Mouse (Mus musculus) WW6 (cell line): ENCODE measurements at regions not wholly inside any gene's neighbourhood (a gene's known extent, or its start where the extent isn't known, plus 50 kb on each side); places are given as distances from the start of the nearest gene placed in this dataset.
A peak's percentile ranks its signal among the peaks of the same experiment; 100 is the strongest.

Source experiments
- DNase-seq: peaks from one replicate; pipeline ENCODE4 v3.0.0-alpha.2; 2013; ENCODE audit warnings: low read depth, low spot score

DNA sequence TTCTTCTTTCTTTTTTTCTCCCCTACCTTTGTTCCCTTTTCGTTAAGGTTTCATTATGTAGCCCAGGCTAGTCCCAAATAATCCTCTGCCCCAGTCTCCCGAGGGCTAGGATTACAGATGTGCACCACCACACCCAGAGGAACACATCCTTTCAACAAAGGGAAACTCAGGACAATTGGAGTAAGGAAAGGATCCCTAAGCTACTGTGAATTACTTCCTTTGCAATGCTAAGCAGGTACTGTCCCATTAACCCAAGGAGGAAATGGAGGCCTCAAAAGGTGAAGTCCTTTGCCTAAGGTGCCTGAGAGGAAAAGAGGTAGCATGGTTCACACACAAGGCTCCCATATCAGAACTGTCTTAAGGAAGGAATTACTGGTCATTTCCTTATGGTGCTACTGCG is 157.2 kb downstream of the En1 start:
- peak; percentile 16 for DNase-seq

DNA sequence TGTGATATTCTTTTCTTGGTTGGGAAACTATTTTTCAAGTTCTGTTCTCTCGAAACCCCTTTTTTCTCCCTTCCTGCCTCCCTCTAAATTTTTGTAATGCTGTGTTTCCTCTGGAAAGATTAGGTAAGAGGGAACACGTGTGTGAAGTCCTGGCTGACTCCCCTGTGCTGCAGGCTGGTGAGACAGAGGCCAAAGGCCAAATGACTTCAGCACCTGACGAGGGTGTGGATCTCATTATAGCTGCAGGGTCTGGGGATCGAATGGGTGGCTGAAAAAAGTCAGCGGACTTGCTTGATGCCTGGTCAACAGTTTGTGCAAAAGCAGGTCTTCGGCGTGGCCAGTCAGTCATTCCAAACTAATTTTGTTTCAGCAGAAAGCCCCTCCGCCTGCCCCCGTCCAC is 159.1 kb downstream of the En1 start:
- DNase-seq = no peak

DNA sequence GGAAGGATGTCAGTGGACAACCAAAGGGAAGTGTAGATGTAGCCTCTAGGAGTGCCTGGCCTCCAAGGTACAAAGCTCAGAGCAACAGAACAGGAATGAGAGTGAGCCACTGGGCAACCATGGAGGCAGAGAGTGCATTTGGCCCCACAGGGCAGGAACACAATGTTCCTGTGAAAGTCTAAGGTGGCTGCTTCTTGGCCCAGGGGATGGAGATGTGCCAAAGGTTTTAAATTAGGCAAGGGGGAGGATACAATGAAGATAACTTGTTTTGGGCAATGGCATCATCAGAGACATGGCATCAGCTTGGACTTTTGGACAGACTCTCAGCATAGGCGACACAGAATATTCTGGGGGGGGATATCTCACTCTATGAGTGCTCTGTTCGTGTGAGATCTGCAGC is 160.3 kb downstream of the En1 start:
- no peak for DNase-seq

DNA sequence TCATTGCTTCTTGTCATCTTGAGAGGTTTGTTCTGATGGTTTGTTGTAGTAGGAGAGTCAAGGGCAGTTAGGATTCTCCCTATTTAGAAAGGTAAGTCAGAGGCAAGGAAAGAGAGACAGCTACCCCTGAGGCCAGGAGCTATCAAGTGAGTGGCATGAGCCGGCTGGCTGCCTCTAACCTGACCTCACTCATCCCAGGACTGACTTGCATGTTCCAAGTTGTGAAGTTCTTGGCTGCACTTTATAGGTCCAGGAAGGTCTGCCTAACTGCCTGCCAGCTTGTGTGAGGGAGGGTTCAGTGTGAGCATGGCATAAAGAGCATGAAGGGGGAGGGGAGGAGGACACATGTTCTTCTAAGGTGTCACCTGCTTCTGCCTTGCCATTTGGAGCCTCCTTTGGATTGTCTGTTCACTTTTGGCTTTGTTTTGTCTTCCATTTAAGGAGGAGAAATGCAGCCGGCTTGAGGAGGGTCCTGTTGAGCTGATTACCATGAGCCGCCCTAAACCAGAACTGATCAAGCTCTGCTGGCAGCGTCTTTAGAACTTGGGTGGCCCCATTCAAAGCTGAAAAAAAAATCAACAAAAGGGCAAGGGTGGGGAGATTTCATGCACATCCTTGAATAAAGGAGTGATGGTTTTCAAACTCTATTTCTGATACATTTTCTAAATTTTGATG is 160.8 kb downstream of the En1 start:
- DNase-seq = no peak

DNA sequence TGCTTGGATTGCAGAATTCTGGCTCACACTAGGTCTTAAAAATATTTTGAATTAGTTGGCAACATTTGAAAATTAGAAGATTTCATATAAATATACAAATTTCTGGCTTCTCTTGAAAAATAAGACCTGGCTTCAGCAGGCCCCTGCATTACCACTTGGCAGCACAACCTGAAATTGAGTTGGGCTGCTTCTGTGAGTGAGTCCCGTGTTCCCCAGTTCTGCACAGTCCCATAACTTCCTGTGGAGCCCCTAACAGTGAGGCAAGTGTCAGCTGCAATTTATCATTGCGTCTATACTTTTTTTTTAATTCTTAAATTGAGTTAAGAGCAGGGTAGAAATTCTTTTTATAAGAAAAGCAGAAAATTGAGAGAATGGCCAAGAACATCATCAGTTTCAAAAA is 164.8 kb downstream of the En1 start:
- no peak for DNase-seq

DNA sequence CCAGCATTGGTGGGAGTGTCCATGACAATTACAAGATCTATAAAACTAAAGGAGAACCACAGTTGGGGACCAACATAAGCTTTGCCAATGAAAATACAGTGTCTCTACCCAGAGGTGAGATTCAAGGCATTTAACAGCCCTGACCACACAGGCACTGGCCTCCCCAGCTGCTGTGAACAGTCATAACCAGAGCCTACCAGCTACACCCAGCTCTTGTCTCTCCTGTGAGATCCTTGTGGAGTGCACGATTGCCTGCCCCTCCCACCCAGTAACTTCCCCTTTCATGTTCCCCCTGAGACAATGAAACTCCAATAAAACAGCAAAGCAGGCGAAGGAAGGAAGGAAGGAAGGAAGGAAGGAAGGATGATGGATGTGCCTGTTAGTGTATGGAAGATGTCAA is 169.1 kb downstream of the En1 start:
- no peak for DNase-seq

DNA sequence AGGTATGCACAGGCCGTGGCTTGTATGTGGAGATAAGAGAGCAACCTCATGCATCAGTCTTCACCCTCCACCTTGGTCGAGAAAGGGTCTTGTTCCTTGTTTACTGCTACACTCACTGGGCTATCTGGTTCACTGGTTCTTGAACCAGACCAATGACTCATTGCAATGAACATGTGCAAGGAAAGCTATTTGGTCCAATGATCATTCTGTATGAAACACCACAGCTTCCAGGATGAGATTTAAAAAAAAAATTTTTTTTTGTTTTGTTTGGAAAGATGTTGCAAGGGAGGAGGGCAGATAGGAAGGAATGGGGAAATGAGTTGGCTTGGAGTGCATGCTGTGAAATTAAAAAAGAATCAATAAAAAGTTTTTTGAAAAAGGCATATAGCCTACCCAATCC is 174.7 kb downstream of the En1 start:
- DNase-seq = no peak

DNA sequence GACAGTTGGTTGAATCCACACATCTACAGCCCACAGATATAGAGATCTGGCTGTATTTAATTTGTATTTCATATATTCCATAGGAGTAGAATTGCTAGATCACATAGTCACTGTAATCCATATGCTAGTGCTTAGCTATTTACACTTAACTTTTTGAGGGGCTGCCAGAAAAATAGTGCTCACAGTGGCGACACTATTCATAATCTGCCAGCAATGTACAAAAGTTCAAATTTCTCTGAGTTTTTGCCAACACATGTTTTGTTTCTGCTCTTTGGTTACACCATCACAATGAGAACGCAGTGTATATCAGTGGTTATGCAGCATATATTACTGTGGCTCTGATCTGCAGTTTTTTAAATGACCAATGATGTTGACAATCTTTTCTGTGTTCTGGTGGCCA is 175.2 kb downstream of the En1 start:
- DNase-seq = no peak

DNA sequence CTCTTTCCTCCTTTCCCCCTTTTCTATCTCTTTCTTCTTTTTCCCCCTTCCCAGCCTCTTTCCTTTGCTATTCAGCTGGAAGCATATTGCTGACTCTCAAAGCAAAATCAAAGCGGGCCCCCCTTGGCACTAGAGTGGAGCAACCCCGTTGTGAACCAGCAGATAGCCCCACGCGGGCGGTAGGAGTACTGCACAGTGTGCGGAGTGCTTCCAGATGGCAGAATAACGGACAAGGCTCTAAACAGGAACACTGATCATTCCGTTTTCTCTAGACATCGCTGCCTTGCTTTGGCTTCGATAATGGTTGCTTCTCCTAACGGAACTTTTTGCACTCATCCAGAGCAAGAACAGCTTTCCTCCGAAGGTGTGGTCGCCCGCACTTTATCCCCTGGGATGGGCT is 193.0 kb downstream of the En1 start:
- DNase-seq = peak; percentile 11

DNA sequence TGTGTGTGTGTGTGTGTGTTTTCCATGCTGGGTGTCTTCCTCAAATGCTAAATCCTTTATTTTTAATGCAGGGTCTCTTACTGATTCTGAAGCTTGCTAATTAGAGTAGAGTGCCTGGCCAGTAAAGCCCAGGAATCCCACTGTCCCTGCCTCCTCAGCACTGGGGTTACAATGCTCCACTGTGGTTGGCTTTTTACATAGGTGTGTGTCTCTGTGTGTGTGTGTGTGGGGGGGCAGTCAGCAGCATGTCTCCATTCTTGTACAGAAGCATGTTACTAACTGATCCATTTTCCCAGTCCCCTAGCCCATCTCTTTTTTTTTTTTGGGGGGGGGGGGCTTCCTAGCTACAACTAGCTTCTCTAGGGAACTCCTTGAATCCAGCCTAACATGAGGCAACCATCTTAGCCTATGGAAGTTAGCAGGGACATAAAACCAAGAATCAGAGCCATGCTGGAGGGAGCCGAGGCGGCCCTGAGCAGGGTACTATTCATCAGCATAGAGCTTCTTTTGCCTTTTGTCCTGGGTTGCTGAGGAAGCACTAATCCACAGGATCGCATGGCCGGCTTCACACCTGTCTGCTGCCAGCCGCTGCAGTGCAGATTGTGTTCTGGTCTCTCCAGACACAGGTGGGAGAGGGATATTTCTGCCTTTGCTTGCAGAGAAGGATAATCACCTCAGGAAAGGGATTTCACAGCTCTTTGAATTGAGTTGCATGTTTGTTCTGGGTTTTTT is 199.2 kb downstream of the En1 start:
- DNase-seq = no peak

DNA sequence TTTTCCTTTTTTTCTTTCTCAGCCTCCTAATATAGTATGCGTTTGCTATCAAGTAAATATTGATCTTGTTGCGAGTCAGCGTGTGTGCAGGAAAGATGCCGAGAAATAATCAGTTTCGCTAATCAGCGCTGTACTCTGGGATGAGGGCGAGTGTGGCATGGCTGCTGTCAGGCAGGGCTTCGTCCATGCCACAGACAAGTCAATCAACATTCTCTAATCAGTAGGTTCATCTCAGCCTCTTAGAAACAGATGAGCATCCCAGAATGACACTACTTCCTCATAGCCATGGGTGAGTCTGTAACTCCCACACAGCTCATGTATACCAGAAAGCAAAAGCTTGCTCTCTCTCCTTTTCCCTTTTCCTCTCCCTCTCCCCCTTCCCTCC is 199.8 kb downstream of the En1 start:
- no peak for DNase-seq

DNA sequence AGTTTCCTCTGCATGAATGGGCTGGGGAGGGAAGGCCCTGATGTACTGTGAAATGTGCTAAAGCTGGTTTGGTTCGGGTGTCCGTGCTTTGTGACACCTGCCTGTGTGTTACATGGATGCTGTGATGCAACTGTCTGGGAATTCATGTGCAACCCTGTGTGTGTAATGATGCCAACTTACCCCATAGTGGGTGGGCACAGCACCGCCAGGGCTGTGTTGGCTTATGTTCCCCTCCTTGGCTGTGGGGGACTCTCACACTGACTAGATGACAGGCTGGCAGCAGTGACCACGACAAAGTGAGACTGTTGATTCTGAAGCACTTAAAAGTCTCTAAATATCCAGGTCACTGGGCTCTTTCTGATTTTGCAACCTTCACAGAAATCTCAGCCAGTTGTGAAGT is 212.2 kb downstream of the En1 start:
- DNase-seq = no peak

DNA sequence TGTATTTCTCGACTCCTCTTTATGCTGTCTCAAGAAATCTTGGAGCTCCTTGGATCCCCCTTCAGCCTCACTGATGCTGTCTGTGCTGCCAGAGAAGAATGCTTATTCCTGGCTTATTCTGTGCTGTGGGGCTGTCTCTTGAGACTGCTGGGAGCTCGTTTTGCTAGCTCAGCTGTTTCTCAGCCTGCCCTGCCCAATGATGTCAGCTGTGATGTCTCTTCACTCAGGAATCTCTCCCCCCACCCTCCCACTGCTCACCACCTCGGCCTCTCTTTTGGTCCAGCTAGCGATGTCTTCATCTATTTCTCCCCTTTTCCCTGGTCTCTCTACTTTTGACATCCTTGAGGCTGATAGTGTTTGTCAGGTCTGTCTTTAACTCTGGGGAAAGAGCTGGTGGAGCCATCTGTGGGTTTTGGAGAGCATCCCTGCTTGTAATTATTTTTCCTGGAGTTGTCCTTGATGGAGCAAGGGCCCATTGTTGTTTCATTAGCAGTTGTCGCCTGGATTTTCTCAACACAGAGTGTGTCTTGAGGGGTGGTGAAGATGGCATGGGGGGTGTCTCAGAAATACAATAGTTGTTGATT is 214.1 kb downstream of the En1 start:
- no peak for DNase-seq

DNA sequence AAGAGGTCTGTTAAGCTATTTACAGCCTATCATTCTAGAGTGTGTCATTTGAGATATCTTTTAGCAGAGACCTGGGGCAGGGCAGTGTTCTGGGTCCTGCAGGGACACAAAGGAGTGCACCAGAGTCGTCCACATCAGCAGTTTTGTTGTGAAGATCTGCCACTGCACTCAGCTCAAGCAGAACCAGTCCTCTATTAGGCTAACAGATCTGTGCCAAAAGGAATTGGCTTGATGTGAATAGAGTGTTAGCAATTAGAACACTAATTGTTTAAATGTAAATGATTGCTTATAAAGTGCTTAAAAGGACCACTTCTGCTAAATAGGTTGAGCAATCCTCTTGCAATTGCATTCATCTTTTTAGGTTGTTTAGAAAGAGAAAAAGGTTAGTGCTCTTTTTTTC is 215.3 kb downstream of the En1 start:
- no peak for DNase-seq

DNA sequence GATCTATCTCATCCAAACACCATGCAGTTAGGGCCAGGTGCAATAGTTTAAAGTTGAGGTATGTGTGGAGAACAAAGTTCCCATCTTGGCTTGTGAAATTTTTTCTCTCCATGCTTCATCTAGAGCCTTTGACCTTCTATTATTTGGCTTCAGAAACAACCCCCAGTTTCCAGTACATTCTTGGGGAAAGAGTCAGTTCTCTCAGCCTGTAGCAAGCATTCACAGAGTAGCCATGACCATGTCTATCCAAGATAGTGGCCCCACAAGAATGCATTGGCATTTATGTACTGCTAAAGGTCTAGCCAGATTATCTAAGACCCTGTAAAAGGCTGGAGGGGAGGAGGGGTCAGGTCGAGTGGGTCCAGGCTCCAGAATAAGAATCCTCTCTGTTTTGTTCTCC is 229.8 kb downstream of the En1 start:
- no peak for DNase-seq

DNA sequence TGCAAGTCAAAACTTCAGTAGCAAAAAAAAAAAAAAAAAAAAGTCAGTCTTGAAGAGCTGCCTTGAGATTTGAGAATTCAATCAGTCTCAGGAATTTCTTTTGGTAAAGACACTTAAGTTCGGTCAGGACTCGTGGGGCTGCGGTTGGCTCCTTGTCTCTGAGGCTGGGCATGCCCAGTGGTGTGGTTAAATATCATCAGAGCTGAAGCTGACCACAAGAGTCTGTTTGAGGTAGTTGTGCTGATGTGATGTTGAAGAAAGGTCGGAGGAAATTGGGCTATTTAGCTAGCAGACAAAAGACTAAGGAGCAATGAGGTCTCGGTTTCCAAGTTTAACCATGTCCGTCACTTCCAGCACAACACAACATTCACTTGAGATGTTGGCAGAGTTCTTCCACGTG is 240.4 kb downstream of the En1 start:
- DNase-seq = no peak

DNA sequence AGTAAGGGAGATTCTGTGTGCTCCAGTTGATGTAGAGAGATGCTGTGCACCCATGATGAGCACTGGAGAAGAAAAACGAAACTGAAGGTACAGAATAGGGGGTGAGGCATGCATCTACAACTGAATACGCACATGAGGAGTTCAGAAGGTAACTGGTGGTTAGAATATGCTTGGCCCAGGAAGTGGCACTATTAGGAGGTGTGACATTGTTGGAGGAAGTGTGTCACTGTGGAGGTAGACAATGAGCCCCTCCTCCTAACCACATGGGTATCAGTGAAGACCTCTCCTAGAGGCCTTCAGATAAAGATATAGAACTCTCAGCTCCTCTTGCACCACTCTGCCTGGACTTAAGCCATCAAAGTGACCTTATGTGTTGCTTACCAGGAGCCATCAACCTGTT is 243.9 kb downstream of the En1 start:
- no peak for DNase-seq

DNA sequence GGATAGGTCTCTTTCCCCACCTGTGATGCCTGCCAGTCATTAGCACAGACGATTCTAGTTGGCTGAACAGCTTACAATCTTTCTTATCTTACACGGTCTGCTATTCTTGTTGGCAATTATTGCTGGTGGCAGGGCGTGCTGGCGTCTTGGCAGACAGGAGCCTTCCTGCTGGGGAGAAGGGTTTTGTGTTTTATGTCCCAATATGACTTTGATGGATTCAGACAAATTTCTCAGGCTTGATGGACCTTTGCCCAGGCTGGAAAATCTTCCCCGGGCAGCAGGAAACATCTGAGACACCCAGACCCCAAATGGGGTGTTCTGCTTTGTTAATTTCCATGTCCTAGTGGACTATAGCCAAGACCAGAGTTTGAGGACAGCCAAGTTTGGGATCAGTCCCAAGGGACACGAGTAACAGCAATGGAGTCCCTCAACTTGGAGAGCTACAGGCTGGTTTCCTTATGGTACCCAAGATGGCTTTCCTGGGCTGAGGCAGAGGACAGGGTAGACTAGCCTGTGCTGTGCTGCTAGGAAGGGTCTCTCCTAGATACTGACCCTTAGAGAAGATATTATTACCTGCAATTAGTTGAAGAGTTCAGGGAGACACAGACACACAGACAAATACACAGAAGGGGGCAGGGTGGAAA is 249.8 kb downstream of the En1 start:
- no peak for DNase-seq

DNA sequence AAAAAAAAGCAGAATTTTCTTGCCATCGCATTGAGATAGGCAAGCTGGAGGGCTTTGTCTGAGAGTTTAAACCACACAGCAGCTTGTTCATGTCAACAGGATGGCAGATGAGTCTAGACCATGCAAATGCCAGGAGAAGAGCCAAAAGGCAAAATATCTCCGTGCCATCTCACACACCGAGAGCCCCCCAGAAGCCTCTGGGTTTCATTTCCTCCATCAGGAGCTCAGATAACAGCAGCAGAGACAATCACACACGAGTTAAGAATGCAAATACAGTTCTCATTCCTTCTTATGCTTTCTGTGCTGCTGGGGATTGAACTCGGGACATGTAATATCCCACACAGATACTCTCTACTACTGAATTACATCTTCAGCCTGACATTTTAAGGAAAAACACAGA is 255.3 kb downstream of the En1 start:
- DNase-seq = no peak

DNA sequence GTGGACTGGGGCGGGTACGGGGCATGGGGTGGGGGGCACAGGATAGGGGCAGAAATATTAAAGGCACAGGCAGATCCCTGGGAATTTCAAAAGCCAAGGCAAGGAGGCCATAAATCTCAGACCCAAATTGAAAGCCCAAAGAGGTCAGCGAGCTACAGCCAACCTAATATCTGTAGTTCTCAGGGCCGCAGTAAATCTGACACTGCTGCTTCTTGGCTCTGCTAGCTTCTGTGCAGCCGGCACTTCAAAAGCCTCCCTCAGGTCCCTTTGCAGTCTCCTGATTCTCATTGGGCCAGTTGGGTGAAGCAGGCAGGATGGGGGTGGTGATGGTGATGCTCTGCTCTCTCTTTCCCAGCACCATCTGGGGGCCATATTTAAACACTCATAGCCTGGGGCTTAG is 257.3 kb downstream of the En1 start:
- DNase-seq = no peak

DNA sequence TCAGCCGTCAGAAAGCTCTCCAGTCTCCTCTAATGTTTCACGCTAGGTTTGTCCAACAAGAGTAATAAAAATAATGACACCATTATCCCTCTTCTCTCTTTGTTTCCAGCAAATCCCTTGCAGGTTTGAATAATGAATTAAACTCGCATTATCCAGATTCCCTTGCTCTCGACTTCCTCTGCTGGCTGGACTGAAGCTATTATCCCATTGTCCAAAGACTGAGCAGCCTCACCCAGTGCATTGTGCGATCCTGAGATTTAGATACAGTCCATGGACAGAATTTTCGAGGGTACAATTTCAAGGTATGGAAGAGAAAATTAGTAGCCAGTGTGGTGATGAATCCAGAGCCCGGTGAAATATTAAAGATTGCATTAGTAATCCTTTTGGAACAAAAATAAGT is 270.3 kb downstream of the En1 start:
- DNase-seq = no peak

DNA sequence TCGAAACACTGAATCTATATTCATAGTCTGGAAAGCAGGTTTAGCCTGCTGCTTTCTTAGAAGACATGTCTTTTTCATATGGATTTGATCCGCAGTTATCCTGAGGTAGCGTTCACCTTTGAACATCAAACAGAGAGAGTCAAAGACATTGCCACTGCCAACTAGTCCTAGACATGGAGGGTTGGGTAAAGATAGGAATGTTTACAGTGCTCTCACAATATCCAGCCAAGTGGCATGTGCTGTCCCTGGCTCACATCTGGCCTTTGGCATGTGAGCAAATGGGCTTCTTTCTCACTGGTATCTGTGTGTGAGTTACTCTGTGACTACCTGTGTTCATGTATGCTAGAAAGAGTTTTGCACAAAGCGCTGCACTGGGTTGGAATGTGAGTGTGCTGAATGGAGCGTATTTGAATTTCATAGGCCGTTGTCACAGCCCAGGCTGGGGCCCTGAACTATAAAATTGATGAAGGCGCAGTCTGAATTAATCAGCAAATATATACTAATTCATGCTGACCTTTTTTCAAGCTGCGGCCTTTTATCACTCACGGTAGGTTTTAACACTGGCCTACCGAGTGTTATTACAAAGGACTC is 280.8 kb downstream of the En1 start:
- DNase-seq = no peak

DNA sequence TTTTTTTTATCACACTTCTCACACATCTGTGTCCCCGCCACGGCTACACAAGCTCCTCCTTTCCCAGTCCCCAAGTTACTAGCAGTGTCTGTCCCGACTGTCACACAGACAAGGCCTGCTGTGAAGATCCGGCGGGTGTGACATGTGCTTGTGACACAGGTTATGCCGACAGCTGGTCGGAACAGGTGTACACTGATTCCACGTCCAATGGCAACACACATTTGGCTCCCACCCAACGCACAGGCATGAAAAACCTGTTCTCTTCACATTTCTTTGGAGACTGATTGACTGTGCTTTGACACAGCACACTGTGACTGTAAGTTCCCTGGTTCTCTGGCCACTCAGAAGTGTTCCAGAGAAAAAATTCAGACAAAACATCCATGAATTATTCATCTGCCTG is 281.4 kb downstream of the En1 start:
- DNase-seq = no peak
